Mouse (Mus musculus) kidney, postnatal 10 days (tissue): ENCODE results near the gene Phactr3.
"Not testable (repeated sequence)": the region's sequence is repeated elsewhere in the genome, so short reads cannot be mapped to it uniquely, and the experiment has no call there.

Source experiments
- DNase-seq: peaks from one replicate; pipeline ENCODE4 v3.0.0; 2021; ENCODE audit warnings: mixed read lengths

Gene Phactr3

GRCm38 (mm10) chr2:178342105-178342504, 223.3 kb downstream of the Phactr3 start:
- not testable (repeated sequence) for DNase-seq

GRCm38 (mm10) chr2:178342597-178342996, 223.8 kb downstream of the Phactr3 start:
- no peak for DNase-seq
